Mouse (Mus musculus) adrenal gland, postnatal 36 days (tissue): ENCODE data around the gene Ralgps2. TPM values are rescaled to one million over a fixed set of nuclear protein-coding genes. Genes with fewer than 3 reads are reported as not detected.

Source experiments
- DNase-seq, 2 experiments: peaks; one replicate each; pipeline ENCODE4 v3.0.0; 2021; ENCODE audit warnings: mixed read lengths in 1 of 2
- total RNA-seq, 2 experiments: library from RNA; stranded (reverse); gene quantifications; 2 replicates each; pipeline ENCODE4 v1.2.3; 2021

Ralgps2 gene
- total RNA-seq, 2 experiments from 2014 or later = 18.2 to 23.5 TPM

DNA sequence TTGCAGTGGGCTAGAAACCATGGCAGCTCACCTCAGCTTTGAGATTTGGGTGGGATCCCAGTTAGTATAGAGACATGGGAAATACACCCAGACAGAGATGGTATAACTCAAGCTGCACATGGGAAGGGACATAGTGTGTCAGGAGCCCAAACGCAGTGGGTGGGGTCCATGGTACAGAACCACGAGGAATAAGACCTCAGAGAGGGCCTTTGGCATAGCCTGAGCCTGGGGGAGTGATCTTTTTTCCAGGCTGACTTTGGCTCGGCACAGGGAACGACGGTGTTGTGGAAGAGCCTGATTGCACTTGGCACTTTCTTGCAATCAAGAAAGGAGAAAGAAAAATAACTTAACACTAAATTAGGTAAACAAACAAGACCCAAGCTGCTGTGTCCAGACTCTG lies 170.3 kb downstream of the Ralgps2 start:
- no peak for DNase-seq

DNA sequence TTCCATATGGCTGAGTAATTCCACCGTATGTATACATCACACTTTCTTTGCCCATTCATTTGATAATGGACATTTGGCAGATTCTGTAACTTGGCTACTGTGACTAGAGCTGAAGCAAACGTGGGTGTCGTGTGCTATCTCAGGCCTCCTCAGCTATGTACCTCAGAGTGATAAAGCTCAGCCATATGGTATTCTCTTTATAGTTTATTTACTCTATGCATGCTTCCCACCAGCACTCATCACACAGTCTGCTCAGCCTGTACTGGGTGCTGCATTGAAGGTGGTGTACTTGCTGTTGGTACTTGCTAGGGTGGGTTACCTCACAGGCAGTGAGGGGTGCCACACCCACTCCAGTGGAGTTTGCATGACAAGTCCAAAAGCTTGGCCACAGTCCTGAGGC lies 174.1 kb downstream of the Ralgps2 start:
- no peak for DNase-seq

DNA sequence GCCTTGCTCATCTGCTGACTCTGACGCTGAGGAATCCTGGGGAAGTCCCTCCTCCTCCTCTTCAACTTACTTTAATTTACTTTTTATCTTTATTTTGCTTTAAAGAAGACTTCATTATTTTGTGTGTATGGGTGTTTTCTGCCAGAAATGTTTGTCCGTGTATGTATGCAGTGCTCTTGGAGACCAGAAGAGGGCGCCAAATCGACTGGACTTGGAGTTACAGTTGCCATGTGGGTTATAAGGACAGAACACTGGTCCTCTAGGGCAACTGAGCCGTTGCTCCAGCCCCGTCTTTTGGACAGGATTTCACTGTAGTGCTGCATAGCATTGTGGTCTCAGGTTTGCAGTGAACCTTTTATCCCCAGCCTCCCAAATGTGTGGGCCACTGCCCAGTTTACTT lies 174.8 kb downstream of the Ralgps2 start:
- DNase-seq = no peak

DNA sequence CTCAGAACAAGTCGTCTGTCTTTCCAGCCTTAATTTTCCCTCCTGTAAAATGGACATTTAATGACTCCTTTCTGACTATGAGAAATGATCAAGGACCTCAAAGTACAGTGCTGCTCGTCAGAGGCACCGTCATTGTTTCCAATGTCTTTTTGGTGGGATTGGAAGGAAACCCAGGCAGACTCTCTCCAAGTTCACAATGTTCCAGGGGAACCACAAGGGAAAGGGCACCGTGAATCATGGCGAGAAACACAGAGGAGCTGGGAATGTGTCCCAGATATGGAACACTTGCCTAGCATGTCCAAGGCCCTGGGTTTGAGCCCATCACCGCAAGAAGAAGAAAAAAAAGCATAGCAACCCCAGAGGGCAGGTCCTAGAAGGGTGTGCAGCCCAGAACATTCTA lies 176.1 kb downstream of the Ralgps2 start:
- no peak for DNase-seq

DNA sequence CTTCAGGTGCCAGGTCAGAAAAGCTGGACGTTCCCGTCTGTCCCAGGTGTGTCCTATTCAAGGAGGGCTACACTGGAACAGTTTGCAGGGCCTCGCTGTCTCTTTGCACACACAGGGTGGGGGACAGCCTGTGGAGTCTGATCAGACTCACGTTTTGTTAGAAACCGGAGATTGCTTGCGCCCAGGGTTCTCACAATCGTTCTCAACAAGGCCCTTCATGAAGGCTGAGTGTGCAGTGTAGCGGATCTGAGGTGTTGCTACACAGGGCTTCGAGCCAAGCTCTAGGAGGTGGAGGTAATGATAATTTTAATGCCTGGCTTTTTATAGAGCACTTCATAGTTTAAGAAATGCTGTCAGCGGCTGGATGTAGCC lies 178.0 kb downstream of the Ralgps2 start:
- no peak for DNase-seq

DNA sequence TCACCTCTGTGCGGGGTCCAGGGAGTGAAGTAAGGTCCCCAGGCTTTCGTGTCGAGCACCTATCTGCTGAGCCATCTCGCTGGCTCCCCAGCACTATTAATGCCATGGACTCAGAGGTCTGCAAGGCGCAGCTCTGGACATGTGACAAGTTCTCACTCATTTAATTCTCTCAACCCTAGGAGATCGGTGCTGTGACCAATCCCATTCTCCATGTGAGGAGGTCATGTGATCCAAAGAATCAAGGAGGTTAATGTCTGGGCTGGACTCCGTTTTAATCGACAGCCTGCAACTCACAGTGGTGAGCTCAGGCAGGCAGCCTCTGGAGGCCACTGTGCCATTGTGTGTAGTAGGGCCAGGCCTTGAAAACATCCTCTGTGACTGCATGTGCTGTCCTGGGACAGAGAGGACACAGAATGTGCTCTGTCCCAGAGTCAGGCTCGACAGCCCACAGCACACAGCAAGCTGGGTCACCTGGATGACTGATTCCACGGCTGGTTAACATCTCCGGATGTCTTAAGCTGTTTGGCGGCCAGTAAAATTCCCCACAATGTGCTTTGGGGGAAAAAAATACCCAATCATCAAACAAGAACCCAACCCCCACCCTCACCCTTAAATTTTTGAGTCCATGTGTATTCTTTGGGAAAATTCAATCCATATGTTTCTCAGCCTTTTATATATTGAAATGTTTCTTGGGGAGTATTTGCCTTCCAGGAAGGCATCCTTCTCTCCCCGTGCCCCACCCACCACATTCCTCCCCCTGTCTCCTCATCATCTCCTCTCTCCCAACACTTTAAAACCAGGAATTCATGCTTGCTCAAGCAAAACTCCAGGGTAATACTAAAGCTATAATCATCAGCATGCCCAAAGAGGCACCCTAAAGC lies 178.6 kb downstream of the Ralgps2 start:
- DNase-seq = no peak

DNA sequence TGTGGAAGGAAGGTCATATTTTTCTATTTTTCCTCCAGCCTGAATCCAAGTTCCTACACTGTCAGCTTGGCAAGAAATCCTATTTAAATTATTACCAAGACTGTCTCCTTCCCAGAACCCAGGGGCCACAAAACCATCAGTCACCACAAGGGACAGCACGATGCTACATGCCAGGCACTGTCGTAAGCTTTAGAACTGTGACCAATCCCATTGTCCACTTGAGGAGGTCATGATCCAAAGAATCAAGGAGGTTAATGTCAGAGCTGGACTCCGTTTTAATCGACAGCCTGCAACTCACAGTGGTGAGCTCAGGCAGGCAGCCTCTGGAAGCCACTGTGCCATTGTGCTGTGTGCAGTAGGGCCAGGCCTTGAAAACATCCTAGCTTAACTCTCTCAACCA lies 181.1 kb downstream of the Ralgps2 start:
- no peak for DNase-seq

DNA sequence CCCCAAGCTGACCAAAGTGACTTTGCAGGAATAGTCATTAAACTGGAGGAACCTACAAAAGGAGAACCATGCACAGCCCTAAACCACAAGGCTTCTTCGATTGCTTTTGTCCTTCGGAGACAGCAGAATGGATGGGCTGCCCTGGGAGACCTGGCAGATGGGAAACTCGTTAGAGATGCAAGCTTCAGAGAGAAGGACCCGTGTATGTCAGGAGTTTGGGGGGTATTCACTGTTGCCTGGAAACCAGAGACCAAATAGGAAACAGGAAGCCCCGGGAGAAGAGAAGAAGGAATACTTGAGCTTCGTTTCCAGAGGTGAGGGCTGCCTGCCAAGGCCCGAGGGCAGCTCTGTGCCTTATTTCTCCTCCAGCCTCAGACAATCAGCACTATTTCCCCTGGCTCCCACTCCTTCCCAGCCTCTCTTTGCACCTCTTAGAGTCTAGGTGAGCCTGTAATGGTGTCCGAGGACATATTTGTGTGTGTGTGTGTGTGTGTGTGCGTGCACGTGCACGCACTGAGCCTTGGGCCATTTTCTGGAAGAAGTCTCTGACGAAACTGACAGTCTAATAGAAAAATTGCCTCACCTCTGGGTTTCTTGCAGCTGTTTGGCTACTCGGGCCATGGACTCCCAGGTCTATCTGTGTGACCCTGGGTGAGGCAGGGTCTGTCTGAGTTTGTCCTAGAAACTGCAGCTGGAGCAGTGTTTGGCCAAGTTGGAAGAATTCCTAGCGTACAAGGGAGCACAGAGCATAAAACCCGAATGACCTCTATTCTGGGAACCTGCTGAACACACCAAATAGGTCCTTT lies 184.6 kb downstream of the Ralgps2 start:
- peak in 1 of 2 experiments; percentile 13 for DNase-seq

Other genes with a start within 250 kb of the Ralgps2 start
- gene Fam20b, start 220.5 kb downstream of the Ralgps2 start, total RNA-seq = 10 to 100 TPM; 47.9 to 58.3 TPM
- 1 to 10 TPM; 3.2 to 8.3 TPM for gene Angptl1, start 101.1 kb downstream of the Ralgps2 start, total RNA-seq
- not detected for gene Tex35, start 169.1 kb upstream of the Ralgps2 start, total RNA-seq